Mouse (Mus musculus): ENCODE measurements around the gene Prmt2.

Gene Prmt2

GRCm38 (mm10) chr10:76185216-76185615, 52.4 kb downstream of the Prmt2 start:
- TF ChIP-seq GATA4 (IDR thresholded peaks at IDR 0.05; ENCODE audit: insufficient replicate concordance, low read length): no peak

GRCm38 (mm10) chr10:76174899-76175298, 62.8 kb downstream of the Prmt2 start:
- TF ChIP-seq GATA4 (IDR thresholded peaks at IDR 0.05; ENCODE audit: insufficient replicate concordance, low read length): no peak

- TF ChIP-seq GATA4 (IDR thresholded peaks at IDR 0.05; ENCODE audit: insufficient replicate concordance, low read length): no peak
Observed at GRCm38 (mm10) chr10:76158009-76158408, 79.7 kb downstream of the Prmt2 start.

- no peak for TF ChIP-seq GATA4 (IDR thresholded peaks at IDR 0.05; ENCODE audit: insufficient replicate concordance, low read length)
Observed at GRCm38 (mm10) chr10:76157528-76157927, 80.1 kb downstream of the Prmt2 start.
